Mouse (Mus musculus): ENCODE measurements around the gene Mctp1.
"Not testable (repeated sequence)": the region's sequence is repeated elsewhere in the genome, so short reads cannot be mapped to it uniquely, and the experiment has no call there.

Gene Mctp1

DNA sequence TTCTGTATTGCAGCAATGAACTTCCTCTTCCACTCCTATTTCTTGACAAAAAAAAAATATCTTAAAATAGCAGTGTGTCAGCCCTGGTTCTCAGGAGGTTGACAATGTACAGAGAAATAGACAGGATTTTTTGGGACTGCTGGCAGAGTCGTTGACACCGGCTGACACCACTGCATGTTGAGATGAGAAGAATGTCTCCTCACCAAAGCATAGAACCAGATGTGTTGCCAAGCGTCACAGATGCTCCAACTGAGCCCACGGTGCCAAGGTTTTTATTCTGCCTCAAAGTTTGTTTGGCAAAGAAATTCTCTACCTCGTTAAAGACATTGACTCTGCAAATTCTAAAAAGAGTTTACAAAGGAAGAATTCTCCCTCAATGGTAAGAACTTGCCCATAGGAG is 548.6 kb downstream of the Mctp1 start:
- no peak for DNase-seq (ENCODE audit: low spot score in 2 of 2)

DNA sequence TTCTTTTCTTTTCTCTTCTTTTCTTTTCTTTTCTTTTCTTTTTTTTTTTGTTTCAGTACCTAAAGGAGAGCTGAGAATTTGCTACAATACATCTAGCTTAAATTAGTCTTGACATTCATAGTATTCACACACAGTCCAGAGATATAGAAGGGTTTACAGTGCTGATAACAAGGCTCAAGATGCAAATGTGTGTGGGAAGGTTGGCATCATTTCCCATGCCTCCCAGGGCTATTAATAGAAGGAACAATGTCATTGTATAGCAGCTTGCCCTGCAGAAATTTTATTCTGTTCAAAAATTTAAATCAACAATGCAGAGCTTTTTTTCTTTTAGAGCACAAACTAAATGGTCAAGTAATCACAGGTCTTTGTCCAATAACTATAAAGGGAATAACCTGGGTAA is 564.9 kb downstream of the Mctp1 start:
- DNase-seq (ENCODE audit: low spot score in 2 of 2): peak in 1 of 2 experiments; percentile 16

DNA sequence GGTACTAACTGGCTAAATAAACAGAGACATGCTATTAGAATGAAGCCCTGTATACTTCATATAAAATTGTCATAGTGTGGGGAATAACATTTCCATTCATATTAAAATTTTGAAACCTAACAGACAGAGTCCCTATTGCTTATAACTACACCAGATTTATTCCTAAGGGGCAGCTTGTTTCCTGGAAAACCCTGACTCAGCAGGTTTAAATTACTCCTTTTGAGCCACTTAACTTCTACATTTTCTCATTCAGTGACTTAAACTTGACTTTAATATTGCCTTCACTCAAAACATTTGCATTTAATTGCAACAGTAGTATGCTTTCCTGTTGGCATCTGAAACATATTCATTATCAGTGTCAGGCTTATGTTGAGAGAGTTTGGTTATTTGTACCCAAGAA is 583.3 kb downstream of the Mctp1 start:
- DNase-seq (ENCODE audit: low spot score in 2 of 2): no peak

DNA sequence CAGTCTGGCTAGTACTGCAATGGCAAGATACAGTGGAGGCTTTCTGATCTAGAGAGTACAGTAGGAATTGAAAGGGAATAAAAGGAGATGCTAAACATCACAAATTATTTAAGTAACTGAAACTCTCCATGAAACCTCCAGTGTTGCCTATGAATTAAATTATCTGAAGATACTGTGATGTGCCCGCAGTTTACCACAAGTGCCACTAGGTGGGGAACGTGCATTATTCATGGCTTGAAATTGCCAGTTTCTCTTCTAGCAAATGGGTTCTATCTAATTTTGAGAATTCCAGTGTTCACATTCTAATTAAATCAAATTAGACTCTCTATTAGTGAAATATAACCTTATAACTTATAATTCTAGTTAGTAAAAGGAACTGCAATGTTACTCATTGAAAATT is 585.1 kb downstream of the Mctp1 start:
- DNase-seq (ENCODE audit: low spot score in 2 of 2): peak; percentile 69 to 72

DNA sequence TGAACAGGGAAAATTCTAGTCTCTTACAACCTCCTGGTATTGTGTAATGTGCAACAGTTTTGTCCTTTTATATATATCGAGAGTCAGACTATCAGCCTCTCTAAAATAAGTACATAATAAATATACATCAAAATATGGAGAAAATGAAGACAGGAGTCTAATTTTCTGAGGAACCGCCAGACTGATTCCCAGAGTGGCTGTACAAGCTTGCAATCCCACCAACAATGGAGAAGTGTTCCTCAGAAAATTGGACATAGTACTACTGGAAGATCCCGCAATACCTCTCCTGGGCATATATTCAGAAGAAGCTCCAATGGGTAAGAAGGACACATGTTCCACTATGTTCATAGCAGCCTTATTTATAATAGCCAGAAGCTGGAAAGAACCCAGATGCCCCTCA is 586.7 kb downstream of the Mctp1 start:
- not testable (repeated sequence) for DNase-seq (ENCODE audit: low spot score in 2 of 2)

DNA sequence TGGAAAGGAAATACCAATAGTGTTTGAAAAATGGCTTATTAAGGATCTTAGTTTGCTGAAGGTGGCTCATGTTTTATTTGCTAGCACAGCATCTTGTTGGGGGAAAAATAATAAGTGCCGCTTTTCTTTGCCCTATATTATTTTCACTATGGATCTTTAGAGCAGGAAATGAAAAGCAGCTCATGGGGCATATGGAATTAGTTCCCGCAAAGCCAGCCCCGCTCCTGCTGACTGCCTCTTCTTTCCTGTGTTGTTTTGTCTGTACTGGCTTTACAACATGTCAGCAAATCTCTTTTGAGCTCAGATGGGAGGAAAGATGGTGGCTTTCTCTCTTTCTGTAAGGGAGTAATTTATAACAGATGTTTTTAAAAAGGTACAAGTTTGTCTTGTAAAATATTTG is 618.3 kb downstream of the Mctp1 start:
- DNase-seq (ENCODE audit: low spot score in 2 of 2): no peak

DNA sequence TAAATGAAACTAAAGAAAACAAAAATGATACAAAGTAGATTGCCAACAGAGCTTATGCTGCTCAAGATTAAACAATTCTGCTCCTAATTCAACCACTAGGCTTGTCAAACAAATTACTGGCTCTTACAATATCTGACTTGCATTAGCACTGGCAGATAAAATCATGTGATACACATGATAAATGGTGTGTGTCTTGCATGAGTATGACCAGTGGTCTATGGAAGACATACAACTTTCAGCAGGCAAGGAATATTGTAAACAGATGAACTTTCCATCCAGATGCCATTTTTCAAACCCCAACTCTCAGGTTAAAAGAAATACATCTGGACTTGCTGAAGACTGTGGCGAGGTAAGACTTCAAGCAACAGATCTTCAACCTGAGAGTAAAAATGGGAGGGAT is 619.3 kb downstream of the Mctp1 start:
- no peak for DNase-seq (ENCODE audit: low spot score in 2 of 2)

DNA sequence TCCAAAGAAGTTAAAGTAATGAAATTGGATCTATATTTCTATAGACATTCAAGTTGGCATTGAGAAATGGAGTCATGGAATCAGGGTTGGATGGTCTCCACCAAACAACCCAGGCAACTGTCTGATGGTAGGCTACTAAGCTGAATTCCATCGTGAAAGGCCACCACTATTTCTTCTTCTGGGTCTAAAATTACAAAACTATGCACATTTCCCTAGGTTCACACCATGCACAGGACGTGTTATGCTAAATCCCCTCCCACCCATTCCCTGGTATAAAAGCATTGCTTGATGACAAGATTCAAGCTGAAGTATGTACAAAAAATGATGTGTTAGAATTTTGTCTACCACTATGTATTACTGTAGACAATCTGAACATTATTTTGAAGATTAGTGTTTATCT is 634.5 kb downstream of the Mctp1 start:
- no peak for DNase-seq (ENCODE audit: low spot score in 2 of 2)

DNA sequence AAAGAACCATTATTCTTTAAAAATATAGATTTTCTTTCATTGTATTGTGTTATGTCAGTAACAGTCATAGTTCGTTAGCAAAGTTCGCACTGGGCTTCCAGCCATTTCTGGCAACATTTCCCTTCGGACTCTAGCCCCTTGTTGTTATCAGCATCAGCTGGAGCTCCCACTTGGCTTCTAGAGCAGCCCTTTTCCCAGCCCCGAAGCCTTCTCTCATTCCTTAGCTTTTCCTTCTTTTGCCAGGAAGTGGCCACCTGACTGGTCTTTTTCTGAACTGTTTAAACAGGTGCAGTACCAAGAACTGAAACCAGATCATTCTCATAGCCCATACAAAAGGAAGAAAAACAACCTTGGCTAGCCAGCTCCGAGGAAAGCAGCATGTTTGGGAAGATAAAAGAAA is 645.3 kb downstream of the Mctp1 start:
- no peak for DNase-seq (ENCODE audit: low spot score in 2 of 2)

DNA sequence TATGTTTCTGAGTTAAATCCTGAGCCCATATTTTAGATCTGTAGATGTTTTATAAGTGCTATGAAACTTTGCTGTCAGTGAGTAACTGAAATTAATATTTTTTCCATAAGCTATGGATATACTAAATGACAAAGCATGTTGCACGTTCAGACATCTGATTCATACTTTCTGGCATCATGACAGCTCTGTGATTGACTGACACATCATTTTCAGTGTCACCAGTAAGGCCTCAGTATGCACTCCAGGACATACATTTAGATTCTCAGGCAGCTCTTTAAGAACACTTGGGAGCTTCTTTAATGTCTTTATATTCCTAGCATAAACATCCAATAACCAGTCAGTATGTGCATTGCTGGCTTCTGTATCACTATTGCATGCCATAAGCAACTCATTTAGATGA is 659.0 kb downstream of the Mctp1 start:
- DNase-seq (ENCODE audit: low spot score in 2 of 2): no peak

DNA sequence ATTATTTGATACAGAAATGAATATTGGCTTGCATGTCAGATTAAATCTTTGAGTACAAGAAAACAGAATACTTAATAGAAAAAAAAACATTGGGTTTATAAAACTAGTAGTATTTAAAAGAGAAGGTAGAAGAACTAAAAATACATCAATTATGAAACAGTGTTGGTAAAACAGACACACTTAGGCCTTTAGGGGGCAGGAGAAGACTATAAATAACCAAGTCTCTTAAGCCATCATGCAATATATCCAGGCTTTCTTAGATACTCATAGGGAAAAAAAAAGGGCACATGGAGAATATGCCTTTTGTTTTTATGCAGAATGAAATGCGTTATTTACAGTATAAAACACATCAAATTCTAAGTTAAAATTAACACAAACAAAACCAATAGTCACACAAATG is 661.0 kb downstream of the Mctp1 start:
- no peak for DNase-seq (ENCODE audit: low spot score in 2 of 2)

DNA sequence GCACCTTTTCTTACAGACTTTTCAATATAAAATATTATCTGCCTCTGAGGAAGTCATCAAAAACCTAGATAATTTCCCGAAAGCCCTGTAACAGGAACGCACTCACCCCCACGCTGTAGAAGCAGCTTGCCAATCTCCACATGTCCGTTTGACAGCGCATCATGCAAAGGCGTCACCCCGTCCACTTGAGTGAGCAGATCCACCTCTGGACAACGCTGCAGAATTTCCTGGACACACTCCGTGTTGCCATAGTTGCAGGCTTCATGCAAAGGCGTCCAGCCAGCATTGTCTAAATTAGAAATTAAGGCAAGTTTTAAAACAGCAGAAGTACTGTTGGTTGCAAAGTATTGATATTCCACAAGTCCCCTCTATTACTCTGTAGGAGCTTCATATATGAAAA is 662.1 kb downstream of the Mctp1 start:
- DNase-seq (ENCODE audit: low spot score in 2 of 2): peak in 1 of 2 experiments; percentile 26

DNA sequence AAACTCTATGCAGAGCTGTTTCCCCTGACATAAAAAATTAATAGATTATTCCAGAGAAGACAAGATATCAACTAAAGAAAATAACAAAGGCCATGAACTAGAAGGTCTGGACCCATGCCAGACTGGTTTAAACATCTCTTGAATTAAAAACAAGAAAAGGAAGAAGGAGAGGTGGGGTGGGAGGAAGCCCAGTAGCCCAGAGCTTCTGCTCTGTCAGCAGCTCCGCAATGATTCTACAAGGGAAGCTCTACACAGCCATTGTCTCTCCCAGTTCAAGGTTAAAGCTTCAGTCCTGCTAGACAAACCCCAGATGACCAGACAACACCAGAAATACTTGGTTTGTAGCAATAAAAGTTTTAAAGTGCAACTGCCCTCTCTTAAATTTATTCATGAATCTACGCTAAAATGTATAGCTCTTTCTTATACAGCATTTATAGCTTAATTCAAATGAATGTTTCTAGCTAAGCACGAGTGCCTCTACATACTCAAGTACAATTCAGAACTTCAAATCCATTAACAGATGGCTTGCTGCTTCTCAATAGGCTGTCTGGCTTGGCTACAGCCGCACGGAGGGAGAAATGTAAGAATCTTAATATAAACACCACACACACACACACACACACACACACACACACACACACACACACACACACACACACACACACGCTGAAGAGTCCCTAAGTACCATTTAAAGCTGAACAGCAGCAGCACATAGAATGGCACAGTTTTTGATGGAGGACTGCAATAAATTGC is 663.0 kb downstream of the Mctp1 start:
- peak in 1 of 2 experiments; percentile 32 for DNase-seq (ENCODE audit: low spot score in 2 of 2)

DNA sequence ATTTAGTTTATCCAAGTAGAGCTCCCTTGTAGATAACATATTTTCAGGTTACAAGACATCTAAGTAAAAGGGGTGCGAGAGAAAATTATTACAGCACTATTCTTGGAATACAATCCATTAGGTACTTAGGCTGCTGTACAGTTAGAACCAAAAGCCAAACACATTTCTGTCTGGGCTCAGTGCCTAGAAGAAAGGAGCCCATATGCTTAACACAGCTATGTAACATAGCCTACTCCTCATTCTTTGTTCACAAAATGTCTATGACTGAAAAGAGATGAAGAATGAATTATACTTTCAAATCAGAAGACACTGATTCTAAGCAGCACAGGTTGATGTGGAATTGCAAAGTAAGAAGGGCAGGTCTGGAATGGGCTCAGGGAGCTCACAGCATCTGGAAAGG is 664.1 kb downstream of the Mctp1 start:
- DNase-seq (ENCODE audit: low spot score in 2 of 2): peak in 1 of 2 experiments; percentile 33

DNA sequence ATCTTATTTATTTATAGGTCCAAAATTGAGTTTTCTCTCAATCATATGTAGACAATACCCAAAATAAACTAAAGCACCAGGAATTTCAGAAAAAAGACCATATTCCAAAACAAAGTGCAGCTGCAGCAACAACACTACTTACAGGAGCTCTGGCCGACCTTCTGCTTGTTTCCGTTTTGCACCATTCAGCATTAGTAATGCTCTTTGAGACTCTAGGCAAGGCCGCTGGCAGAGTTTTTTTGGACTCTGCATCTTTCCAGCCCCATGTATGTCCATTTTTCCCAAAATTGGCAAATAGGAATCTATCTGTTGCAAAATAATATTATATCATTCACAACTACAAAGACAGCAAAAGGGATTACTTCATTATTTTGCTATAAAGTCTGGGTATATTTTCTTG is 665.4 kb downstream of the Mctp1 start:
- no peak for DNase-seq (ENCODE audit: low spot score in 2 of 2)

DNA sequence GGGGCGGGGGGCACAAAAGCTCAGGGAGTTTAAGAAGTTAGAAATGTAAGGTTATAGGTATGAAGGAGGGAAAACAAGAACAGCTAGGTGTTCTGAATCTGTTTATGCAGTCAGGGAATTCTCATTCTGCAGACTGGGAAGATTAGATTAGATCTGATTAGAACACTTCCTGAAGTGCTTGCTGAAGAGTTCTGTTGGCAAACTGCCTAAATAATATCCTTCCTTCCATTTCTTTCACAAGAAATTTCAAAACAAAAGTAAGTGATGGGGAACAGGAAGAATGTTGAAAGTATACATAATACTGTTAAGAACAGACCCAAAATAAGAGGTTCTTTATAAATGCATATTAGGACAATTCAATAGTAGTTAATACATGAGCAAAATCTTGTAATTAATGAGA is 678.9 kb downstream of the Mctp1 start:
- DNase-seq (ENCODE audit: low spot score in 2 of 2): no peak

DNA sequence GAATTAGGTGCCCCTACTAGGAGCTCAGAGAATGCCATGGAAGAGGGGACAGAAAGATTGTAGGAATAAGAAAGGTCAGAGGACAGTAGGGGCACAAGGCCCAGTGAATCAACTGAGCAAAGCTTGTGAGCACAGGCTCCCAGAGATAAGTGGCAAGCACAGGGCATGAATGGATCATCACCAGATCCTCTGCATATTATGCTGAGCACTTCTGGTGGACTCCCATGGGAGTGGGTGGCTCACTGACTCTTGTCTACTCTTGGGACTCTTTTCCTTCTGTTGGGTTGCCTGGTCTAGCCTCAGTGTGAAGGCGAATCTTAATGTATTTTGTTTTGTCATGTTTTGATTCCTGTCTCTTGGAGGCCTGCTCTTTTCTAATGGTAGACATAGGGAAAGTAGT is 684.5 kb downstream of the Mctp1 start:
- DNase-seq (ENCODE audit: low spot score in 2 of 2): no peak

DNA sequence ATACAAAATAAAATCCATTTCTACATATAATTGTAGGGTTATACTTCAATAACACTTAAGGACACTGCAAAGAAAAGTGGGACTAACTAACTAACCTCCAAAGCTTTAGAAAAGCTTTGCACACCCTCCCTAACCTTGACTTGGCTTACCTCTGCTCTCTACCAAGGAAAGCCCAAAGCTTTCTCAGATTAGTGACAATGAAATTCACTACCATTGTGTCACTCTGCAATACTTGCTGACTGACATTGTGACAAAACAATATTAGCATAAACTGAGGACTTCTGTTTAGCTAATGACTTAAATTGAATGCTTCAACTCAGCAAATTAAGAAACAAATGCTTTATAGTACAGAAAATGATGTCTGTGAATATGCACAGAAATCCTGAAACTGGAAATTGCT is 687.7 kb downstream of the Mctp1 start:
- no peak for DNase-seq (ENCODE audit: low spot score in 2 of 2)

Measured in right cerebral cortex, adult 2 months (tissue).